Mouse (Mus musculus) granulocyte monocyte progenitor cell, adult 5-6 weeks (primary cell): Measurements from ENCODE around the gene Zfp830. TPM values are rescaled to one million over a fixed set of nuclear protein-coding genes. Genes with fewer than 3 reads are reported as not detected.

ENCODE experiments used
- total RNA-seq, 2 experiments: library from RNA; stranded (forward) in 1 of 2; stranded (reverse) in 1 of 2; fragments of 200-712, 200-1000 nt in 1 of 2; fragments of >200 nt in 1 of 2; fragmentation: Nextera tagmentation in 1 of 2; gene quantifications; 2 replicates each; pipeline ENCODE4 v1.2.3; 2014 to 2017

The Zfp830 gene
- total RNA-seq, 2 experiments from 2014 or later = 15.2 to 44.3 TPM

Other genes with a start within 250 kb of the Zfp830 start
- gene Cct6b, start within 50 bp of the Zfp830 start, total RNA-seq (2014; fragmentation: Nextera tagmentation) = 0.19 and 0.88 TPM in 2 replicates
- 0.34 TPM in 1 of 2 replicates, not detected in the other for gene Cct6b, start within 50 bp of the Zfp830 start, total RNA-seq (2017)
- gene Lig3, start 16.8 kb downstream of the Zfp830 start, total RNA-seq (2014; fragmentation: Nextera tagmentation) = 41.2 and 42.0 TPM in 2 replicates
- 36.5 and 57.2 TPM in 2 replicates for gene Lig3, start 16.8 kb downstream of the Zfp830 start, total RNA-seq (2017)
- 26.6 and 35.3 TPM in 2 replicates for gene Rffl, start 106.9 kb downstream of the Zfp830 start, total RNA-seq (2014; fragmentation: Nextera tagmentation)
- gene Rffl, start 106.9 kb downstream of the Zfp830 start, total RNA-seq (2017) = 18.6 and 21.8 TPM in 2 replicates
- gene Rad51d, start 126.3 kb downstream of the Zfp830 start, total RNA-seq (2014; fragmentation: Nextera tagmentation) = 11.5 and 24.9 TPM in 2 replicates
- gene Rad51d, start 126.3 kb downstream of the Zfp830 start, total RNA-seq (2017) = 15.3 and 18.2 TPM in 2 replicates
- gene Fndc8, start 127.8 kb downstream of the Zfp830 start, total RNA-seq (2014; fragmentation: Nextera tagmentation) = not detected in 2 replicates
- not detected in 2 replicates for gene Fndc8, start 127.8 kb downstream of the Zfp830 start, total RNA-seq (2017)
- 36.8 and 41.7 TPM in 2 replicates for gene Nle1, start 144.1 kb downstream of the Zfp830 start, total RNA-seq (2014; fragmentation: Nextera tagmentation)
- 23.0 and 24.5 TPM in 2 replicates for gene Nle1, start 144.1 kb downstream of the Zfp830 start, total RNA-seq (2017)
- gene Unc45b, start 146.2 kb downstream of the Zfp830 start, total RNA-seq (2014; fragmentation: Nextera tagmentation) = not detected in 2 replicates
- gene Unc45b, start 146.2 kb downstream of the Zfp830 start, total RNA-seq (2017) = not detected in 2 replicates
- 1.7 TPM in 1 of 2 replicates, not detected in the other for gene Slfn5, start 187.0 kb downstream of the Zfp830 start, total RNA-seq (2014; fragmentation: Nextera tagmentation)
- 0.82 and 3.3 TPM in 2 replicates for gene Slfn5, start 187.0 kb downstream of the Zfp830 start, total RNA-seq (2017)
- gene Slfn9, start 227.5 kb downstream of the Zfp830 start, total RNA-seq (2014; fragmentation: Nextera tagmentation) = 30.6 and 48.4 TPM in 2 replicates
- gene Slfn9, start 227.5 kb downstream of the Zfp830 start, total RNA-seq (2017) = 44.6 and 48.6 TPM in 2 replicates